Mouse (Mus musculus): ENCODE measurements around the gene Olfr868. TPM values are rescaled to one million over a fixed set of nuclear protein-coding genes. Genes with fewer than 3 reads are reported as not detected.

The Olfr868 gene
- polyA plus RNA-seq, 1 experiment from 2014 or later: not detected

DNA sequence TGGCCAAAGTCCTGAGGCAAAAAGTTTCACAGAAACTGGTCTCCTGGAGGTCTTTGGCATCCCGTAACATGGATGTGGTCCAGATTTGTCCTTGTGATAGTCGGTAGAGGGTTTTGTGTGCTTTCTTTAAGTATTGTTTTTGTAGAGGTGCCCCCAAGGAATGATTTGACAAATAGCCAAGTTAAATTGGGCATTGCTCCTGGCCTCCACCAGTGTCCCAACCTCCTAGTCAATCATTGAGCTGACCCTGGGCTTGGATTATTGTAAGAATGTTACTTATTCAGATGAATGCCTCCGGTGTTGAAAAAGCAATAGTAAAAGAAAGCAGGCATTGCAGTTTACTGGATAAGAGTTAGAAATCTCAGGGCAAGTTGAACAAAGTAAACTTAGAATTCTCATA is 51.3 kb downstream of the Olfr868 start:
- Histone ChIP-seq H3K9me3 (ENCODE audit: control insufficient read depth) (no peaks in the 10 kb centered on the region; the same call in 1 of the 2 replicates), H3K4me1 (replicated peaks; ENCODE audit: control insufficient read depth, insufficient read depth, low read length) (no peaks in the 10 kb centered on the region), H3K4me2 (replicated peaks; ENCODE audit: low read depth) (no peak overlapping the region), H3K4me3 (ENCODE audit: low read depth, low read length) (no peak overlapping the region), H3K27ac (ENCODE audit: low read depth, low read length) (no peak overlapping the region), H3K36me3 (ENCODE audit: control insufficient read depth, insufficient read depth) (no peaks in the 10 kb centered on the region), H3K9ac (ENCODE audit: low read depth, low read length) (no peak overlapping the region), H3K27me3 (replicated peaks; ENCODE audit: control insufficient read depth, insufficient read depth, low read length) (no peaks in the 10 kb centered on the region)
- no peak for TF ChIP-seq CTCF (IDR thresholded peaks at IDR 0.05; ENCODE audit: low read depth)
- 91% methylated on average over 3 of the region's 3 CpGs for WGBS
- no peak for ATAC-seq

Other genes with a start within 250 kb of the Olfr868 start
- not detected in 2 replicates for gene Olfr860, start 248.9 kb upstream of the Olfr868 start, polyA plus RNA-seq (2015; fragmentation: Nextera tagmentation; extraction: Ambion mirVana)
- not detected in 2 replicates for gene Olfr862, start 210.6 kb upstream of the Olfr868 start, polyA plus RNA-seq (2015; fragmentation: Nextera tagmentation; extraction: Ambion mirVana)
- gene Olfr77, start 181.8 kb upstream of the Olfr868 start, polyA plus RNA-seq (2015; fragmentation: Nextera tagmentation; extraction: Ambion mirVana): 0.26 and 0.38 TPM in 2 replicates
- not detected in 2 replicates for gene Olfr866, start 70.6 kb upstream of the Olfr868 start, polyA plus RNA-seq (2015; fragmentation: Nextera tagmentation; extraction: Ambion mirVana)
- gene Olfr867, start 41.1 kb upstream of the Olfr868 start, polyA plus RNA-seq (2015; fragmentation: Nextera tagmentation; extraction: Ambion mirVana): not detected in 2 replicates
- gene Olfr869, start 30.4 kb downstream of the Olfr868 start, polyA plus RNA-seq (2015; fragmentation: Nextera tagmentation; extraction: Ambion mirVana): not detected in 2 replicates
- gene Olfr870, start 75.4 kb downstream of the Olfr868 start, polyA plus RNA-seq (2015; fragmentation: Nextera tagmentation; extraction: Ambion mirVana): not detected in 2 replicates
- gene Olfr871, start 113.6 kb downstream of the Olfr868 start, polyA plus RNA-seq (2015; fragmentation: Nextera tagmentation; extraction: Ambion mirVana): not detected in 2 replicates
- not detected in 2 replicates for gene Olfr872, start 138.5 kb downstream of the Olfr868 start, polyA plus RNA-seq (2015; fragmentation: Nextera tagmentation; extraction: Ambion mirVana)
- gene Olfr39, start 183.7 kb downstream of the Olfr868 start, polyA plus RNA-seq (2015; fragmentation: Nextera tagmentation; extraction: Ambion mirVana): not detected in 2 replicates
- not detected in 2 replicates for gene Olfr873, start 199.9 kb downstream of the Olfr868 start, polyA plus RNA-seq (2015; fragmentation: Nextera tagmentation; extraction: Ambion mirVana)
- gene Olfr18, start 237.5 kb downstream of the Olfr868 start, polyA plus RNA-seq (2015; fragmentation: Nextera tagmentation; extraction: Ambion mirVana): not detected in 2 replicates